Mouse (Mus musculus) midbrain, embryonic 11.5 days (tissue): ENCODE measurements around the gene Tcam1. TPM values are rescaled to one million over a fixed set of nuclear protein-coding genes. Genes with fewer than 3 reads are reported as not detected.
A peak's percentile ranks its signal among the peaks of the same experiment; 100 is the strongest.

ENCODE experiments used
- ATAC-seq: fragments of 200-750 bp; cut with Nextera tagmentation; 2 replicates; pipeline ENCODE4 v1.8.0; 2017; ENCODE audit warnings: moderate TSS enrichment, moderate library complexity; ENCODE audit not compliant: low FRiP score
- DNase-seq: peaks from one replicate; pipeline ENCODE4 v3.0.0; 2015; ENCODE audit warnings: low spot score; ENCODE audit errors: missing footprints
- H3K27ac ChIP-seq: fragments of 300-500 bp; sonication (generic); 2 replicates; pipeline ENCODE4 v1.5.1; 2014; ENCODE audit warnings: low read depth, low read length
- H3K27me3 ChIP-seq: fragments of 300-500 bp; sonication (generic); 2 replicates; pipeline ENCODE4 v1.6.1; 2014; ENCODE audit warnings: mild to moderate bottlenecking, low read length, moderate library complexity, mixed read lengths; ENCODE audit not compliant: control insufficient read depth, insufficient read depth
- H3K36me3 ChIP-seq: fragments of 300-500 bp; sonication (generic); 2 replicates; pipeline ENCODE4 v1.6.1; 2014; ENCODE audit warnings: mild to moderate bottlenecking, low read length, moderate library complexity, mixed read lengths; ENCODE audit not compliant: control insufficient read depth, insufficient read depth
- H3K4me1 ChIP-seq: fragments of 300-500 bp; sonication (generic); 2 replicates; pipeline ENCODE4 v1.6.1; 2014; ENCODE audit warnings: low read length; ENCODE audit not compliant: control insufficient read depth, insufficient read depth
- H3K4me2 ChIP-seq: fragments of 300-500 bp; sonication (generic); 2 replicates; pipeline ENCODE4 v1.6.1; 2014; ENCODE audit warnings: mild to moderate bottlenecking, moderate library complexity
- H3K4me3 ChIP-seq: fragments of 300-500 bp; sonication (generic); 2 replicates; pipeline ENCODE4 v1.5.1; 2014; ENCODE audit warnings: low read depth, low read length
- H3K9ac ChIP-seq: fragments of 300-500 bp; sonication (generic); 2 replicates; pipeline ENCODE4 v1.6.1; 2014; ENCODE audit warnings: low read length
- H3K9me3 ChIP-seq: fragments of 300-500 bp; sonication (generic); 2 replicates; pipeline ENCODE4 v1.6.1; 2016; ENCODE audit warnings: low read length; ENCODE audit not compliant: control insufficient read depth
- whole genome bisulfite sequencing: fragments of 180-500 bp; shearing (Covaris S2); extraction: QIAGEN DNeasy Blood & Tissue Kit; methylation state at CpG from one replicate; pipeline ENCODE4 v1.1.7; 2014; 5-methylcytosine and 5-hydroxymethylcytosine counted together
- polyA plus RNA-seq: library from polyadenylated mRNA; unstranded; fragments of >200 nt; fragmentation: Nextera tagmentation; extraction: Ambion mirVana; gene quantifications from 2 replicates; pipeline ENCODE4 v1.2.1, GENCODE M21; 2014

Gene Tcam1
- polyA plus RNA-seq, 1 experiment from 2014 or later = 0.04 TPM

- WGBS = 48% methylated on average over 5 of the region's 5 CpGs
- no peaks in the 10 kb centered on the region for H3K9me3 ChIP-seq
- H3K36me3 ChIP-seq = no peaks in the 10 kb centered on the region
- H3K4me2 ChIP-seq = no peak overlapping the region
- DNase-seq (no peak), ATAC-seq (no peak)
- H3K9ac ChIP-seq = no peak overlapping the region
- no peak overlapping the region for H3K27ac ChIP-seq
- H3K27me3 ChIP-seq = no peaks in the 10 kb centered on the region
- no peak overlapping the region for H3K4me3 ChIP-seq
- no peaks in the 10 kb centered on the region; the same call in 1 of the 2 replicates for H3K4me1 ChIP-seq
Observed at GRCm38 (mm10) chr11:106324858-106325257, 48.4 kb downstream of the Tcam1 start.

- 71% methylated on average over 8 of the region's 8 CpGs for WGBS
Observed at GRCm38 (mm10) chr11:106325566-106326206, 49.2 kb downstream of the Tcam1 start.

DNA sequence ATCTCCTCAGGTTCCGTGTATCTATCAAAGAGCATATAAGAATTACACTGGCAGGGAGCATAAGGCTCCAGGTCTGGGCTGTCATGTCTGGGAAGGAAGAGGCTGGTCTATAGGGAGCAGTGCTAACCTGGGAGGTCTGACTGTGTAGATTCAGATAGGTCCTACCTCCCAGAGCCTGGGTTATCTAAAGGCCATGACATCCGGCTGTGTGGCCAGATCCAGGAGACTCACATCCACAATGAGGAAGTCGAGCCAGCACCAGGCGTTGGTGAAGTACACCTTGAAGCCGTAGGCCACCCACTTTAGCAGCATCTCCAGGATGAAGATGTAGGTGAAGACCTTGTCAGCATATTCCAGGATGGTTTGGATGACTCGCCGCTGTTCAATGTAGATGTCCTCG, 50.0 kb downstream of the Tcam1 start:
- no peak overlapping the region for H3K9ac ChIP-seq
- no peaks in the 10 kb centered on the region; the same call in 1 of the 2 replicates for H3K4me1 ChIP-seq
- no peak overlapping the region for H3K4me2 ChIP-seq
- no peaks in the 10 kb centered on the region for H3K27me3 ChIP-seq
- H3K9me3 ChIP-seq = no peaks in the 10 kb centered on the region
- ATAC-seq (no peak), DNase-seq (no peak)
- WGBS = 86% methylated on average over 8 of the region's 8 CpGs
- H3K4me3 ChIP-seq = no peak overlapping the region
- H3K36me3 ChIP-seq = no peaks in the 10 kb centered on the region
- H3K27ac ChIP-seq = no peak overlapping the region

More at GRCm38 (mm10) chr11:106325566-106326206, 49.2 kb downstream of the Tcam1 start:
- Histone ChIP-seq H3K4me2 (no peak overlapping the region), H3K27ac (no peak overlapping the region), H3K4me1 (no peaks in the 10 kb centered on the region; the same call in 1 of the 2 replicates), H3K27me3 (no peaks in the 10 kb centered on the region), H3K36me3 (no peaks in the 10 kb centered on the region), H3K4me3 (no peak overlapping the region), H3K9me3 (no peaks in the 10 kb centered on the region), H3K9ac (no peak overlapping the region)
- ATAC-seq = no peak
- DNase-seq = peak; percentile 86

DNA sequence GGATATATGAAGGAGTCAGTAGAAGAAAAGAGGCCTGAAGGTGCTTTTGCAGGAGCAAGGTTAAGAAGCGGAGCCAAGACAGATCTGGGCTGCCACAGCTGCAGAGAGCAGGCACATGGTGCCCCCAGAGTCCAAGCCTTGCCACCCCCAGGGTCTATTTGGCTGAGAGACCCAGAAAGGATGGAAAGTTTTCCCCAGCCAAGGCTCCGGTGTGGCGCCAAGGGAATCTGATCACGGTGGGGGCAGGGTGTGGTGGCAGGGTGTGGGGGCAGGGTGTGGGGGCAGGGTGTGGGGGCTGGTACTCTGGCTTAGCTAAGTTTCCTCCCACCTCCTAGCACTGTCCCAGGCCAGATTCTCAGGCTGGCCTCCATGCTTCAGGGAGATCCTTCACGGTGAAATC, 52.0 kb downstream of the Tcam1 start:
- Histone ChIP-seq H3K27ac (no peak overlapping the region), H3K9me3 (no peaks in the 10 kb centered on the region), H3K36me3 (no peaks in the 10 kb centered on the region), H3K4me1 (no peaks in the 10 kb centered on the region; the same call in 1 of the 2 replicates), H3K4me3 (no peak overlapping the region), H3K4me2 (no peak overlapping the region), H3K9ac (no peak overlapping the region), H3K27me3 (no peaks in the 10 kb centered on the region)
- DNase-seq = no peak
- WGBS = 76% methylated on average over 5 of the region's 5 CpGs
- no peak for ATAC-seq

DNA sequence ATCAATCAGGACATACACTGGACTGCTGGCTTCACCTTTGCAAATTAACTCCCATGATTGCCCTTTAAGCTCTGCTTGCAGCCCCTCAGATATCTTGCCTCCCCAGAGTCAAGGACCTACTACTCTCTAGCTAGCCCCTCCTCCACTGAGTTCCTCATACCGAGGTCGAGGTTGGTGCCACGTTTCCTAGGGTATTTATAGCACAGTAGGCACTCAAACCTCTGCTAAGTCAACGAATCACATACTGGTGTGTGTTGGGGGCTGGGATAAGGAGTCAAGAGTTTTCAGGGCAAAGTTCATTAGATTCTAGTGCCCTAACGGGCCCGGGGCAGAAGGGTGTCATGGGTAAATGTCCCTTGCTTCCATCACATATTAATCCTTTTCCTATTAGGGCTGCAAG, 52.7 kb downstream of the Tcam1 start:
- H3K9me3 ChIP-seq = no peaks in the 10 kb centered on the region
- no peak for ATAC-seq
- no peaks in the 10 kb centered on the region for H3K36me3 ChIP-seq
- H3K4me3 ChIP-seq = no peak overlapping the region
- H3K9ac ChIP-seq = no peak overlapping the region
- DNase-seq = no peak
- no peak overlapping the region for H3K27ac ChIP-seq
- no peaks in the 10 kb centered on the region for H3K27me3 ChIP-seq
- no peaks in the 10 kb centered on the region; the same call in 1 of the 2 replicates for H3K4me1 ChIP-seq
- 82% methylated on average over 6 of the region's 6 CpGs for WGBS
- H3K4me2 ChIP-seq = no peak overlapping the region

DNA sequence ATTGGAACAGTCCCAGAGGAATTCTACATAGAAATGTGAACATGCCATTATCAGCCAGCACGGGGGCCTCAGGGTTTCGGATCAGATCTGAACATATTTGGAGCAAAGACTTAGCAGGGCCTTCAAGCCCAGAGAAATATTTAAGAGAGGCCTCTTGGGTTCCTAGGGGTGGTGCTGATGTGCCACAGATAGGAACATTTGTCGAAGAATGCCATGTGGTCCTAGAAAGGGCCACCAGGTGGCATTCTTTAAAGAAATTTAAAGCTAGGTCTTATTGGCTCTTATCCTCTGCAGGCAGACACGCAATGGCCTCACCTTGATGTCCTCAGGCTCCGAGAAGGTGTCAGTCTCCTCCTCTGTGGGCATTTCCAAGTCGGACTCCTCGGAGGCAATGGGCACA, 53.2 kb downstream of the Tcam1 start:
- H3K9ac ChIP-seq = no peak overlapping the region
- H3K36me3 ChIP-seq = no peaks in the 10 kb centered on the region
- no peak overlapping the region for H3K27ac ChIP-seq
- H3K4me3 ChIP-seq = no peak overlapping the region
- H3K27me3 ChIP-seq = no peaks in the 10 kb centered on the region
- 74% methylated on average over 7 of the region's 7 CpGs for WGBS
- ATAC-seq (no peak), DNase-seq (no peak)
- H3K4me2 ChIP-seq = no peak overlapping the region
- H3K4me1 ChIP-seq = no peaks in the 10 kb centered on the region; the same call in 1 of the 2 replicates
- no peaks in the 10 kb centered on the region for H3K9me3 ChIP-seq

GRCm38 (mm10) chr11:106332458-106332857, 56.0 kb downstream of the Tcam1 start:
- 61% methylated on average over 4 of the region's 4 CpGs for WGBS
- Histone ChIP-seq H3K36me3 (no peaks in the 10 kb centered on the region), H3K4me2 (no peak overlapping the region), H3K27me3 (no peaks in the 10 kb centered on the region), H3K9ac (no peak overlapping the region), H3K9me3 (no peaks in the 10 kb centered on the region), H3K4me3 (no peak overlapping the region), H3K27ac (no peak overlapping the region), H3K4me1 (no peaks in the 10 kb centered on the region)
- DNase-seq = no peak
- no peak for ATAC-seq

DNA sequence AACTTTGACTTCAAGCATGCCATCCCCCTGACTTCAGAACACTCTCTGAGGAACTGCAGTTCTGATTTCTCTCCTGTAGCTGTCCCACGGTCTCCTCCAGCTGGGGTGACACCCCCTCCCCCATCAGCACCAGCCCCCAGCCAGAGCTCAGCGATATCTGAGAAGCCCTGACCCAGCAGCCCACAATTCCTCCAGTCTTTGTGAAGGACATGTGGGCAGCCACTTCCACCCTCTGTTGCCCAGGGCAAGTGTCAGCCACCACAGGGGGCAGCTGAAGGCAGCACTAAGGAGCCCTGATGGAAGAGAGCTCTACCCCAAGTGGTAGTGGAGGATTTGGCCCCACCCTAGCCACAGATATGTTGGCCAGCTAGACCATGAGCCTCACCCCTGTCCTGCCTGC, 57.6 kb downstream of the Tcam1 start:
- 9% methylated on average over 2 of the region's 2 CpGs for WGBS
- Histone ChIP-seq H3K4me2 (no peak overlapping the region), H3K27ac (no peak overlapping the region), H3K4me1 (peaks cover 3% of the 10 kb centered on the region; the same call in 1 of the 2 replicates), H3K9ac (no peak overlapping the region), H3K27me3 (no peaks in the 10 kb centered on the region), H3K9me3 (no peaks in the 10 kb centered on the region), H3K4me3 (no peak overlapping the region), H3K36me3 (no peaks in the 10 kb centered on the region)
- ATAC-seq = no peak
- no peak for DNase-seq

DNA sequence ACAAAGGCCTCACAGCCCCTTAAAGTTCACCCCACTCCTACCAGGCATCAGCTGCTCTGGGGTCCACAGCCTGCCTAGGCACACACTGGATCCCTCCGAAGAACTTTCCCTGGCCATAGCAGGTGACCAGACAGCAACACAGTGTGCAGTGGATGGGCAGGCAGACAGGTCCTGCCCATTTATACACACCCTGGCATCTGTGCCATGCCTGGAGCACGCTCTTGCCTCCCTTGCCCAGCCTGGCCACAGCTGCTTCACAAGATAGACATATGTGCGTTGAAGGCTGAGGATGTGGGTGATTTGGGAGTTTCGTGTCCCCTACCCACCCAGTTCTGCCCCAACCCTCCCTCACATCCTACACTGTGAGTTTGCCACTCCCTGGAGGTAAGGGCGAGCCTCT, 61.6 kb downstream of the Tcam1 start:
- H3K9ac ChIP-seq = no peak overlapping the region
- H3K27me3 ChIP-seq = no peaks in the 10 kb centered on the region
- no peak overlapping the region for H3K4me2 ChIP-seq
- no peaks in the 10 kb centered on the region for H3K36me3 ChIP-seq
- H3K9me3 ChIP-seq = no peaks in the 10 kb centered on the region
- ATAC-seq (no peak), DNase-seq (no peak)
- 72% methylated on average over 5 of the region's 5 CpGs for WGBS
- H3K4me3 ChIP-seq = no peak overlapping the region
- peaks cover 6% of the 10 kb centered on the region; the same call in 1 of the 2 replicates for H3K4me1 ChIP-seq
- H3K27ac ChIP-seq = no peak overlapping the region
